Mouse (Mus musculus) T-helper 2 cell (primary cell): ENCODE measurements around the gene Cdh4.

Source experiments
- in situ Hi-C: fragments of 300-600 bp; cut with MboI, MseI; formaldehyde crosslinking; loops from one replicate; pipeline ENCODE4 v1.15.1; 2025; ENCODE audit warnings: high pct_unique_total_duplicates

The Cdh4 gene

GRCm38 (mm10) chr2:179934165-179934564, 491.9 kb downstream of the Cdh4 start:
- in situ Hi-C loops: no loop called here

- in situ Hi-C loops: no loop called here
Observed at GRCm38 (mm10) chr2:179937091-179937490, 494.9 kb downstream of the Cdh4 start.

- in situ Hi-C loops: no loop called here
Observed at GRCm38 (mm10) chr2:179941696-179942095, 499.5 kb downstream of the Cdh4 start.

- in situ Hi-C loops: no loop called here
Observed at GRCm38 (mm10) chr2:179945051-179945450, 502.8 kb downstream of the Cdh4 start.

- in situ Hi-C loops: no loop called here
Observed at GRCm38 (mm10) chr2:179946496-179946895, 504.3 kb downstream of the Cdh4 start.

- in situ Hi-C loops: no loop called here
Observed at GRCm38 (mm10) chr2:179947607-179948006, 505.4 kb downstream of the Cdh4 start.

- in situ Hi-C loops: no loop called here
Observed at GRCm38 (mm10) chr2:179948820-179949219, 506.6 kb downstream of the Cdh4 start.
